Mouse (Mus musculus) thymus, postnatal 36 days (tissue): ENCODE results near the gene Myom1.

Experiments
- DNase-seq, 2 experiments: peaks; one replicate each; pipeline ENCODE4 v3.0.0; 2022; ENCODE audit warnings: mixed read lengths in 2 of 2

Gene Myom1

DNA sequence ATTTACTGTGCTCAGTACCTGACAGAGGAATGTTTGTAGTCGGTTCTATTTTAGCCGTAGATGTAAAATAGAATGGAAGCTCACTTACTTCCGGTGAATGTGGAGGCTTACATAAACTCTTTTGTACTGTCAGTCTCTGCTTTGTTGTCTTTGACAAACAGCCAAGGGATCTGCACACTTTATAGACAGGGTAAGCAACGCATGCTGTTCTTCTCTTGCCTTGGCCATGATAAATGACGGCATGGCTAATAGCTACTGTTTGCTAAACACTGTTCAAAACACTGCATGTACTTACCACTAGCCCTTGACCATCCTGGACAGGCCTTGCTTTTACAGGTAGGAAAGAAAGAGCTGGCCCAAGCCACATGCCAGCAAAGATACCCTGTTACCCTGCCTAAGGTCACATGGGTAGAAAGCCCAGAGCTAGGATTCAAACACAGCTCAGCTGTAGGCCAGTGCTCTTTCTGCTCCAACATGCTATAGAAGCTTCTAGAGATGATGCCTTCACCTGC, 59.7 kb downstream of the Myom1 start:
- DNase-seq, result no peak

DNA sequence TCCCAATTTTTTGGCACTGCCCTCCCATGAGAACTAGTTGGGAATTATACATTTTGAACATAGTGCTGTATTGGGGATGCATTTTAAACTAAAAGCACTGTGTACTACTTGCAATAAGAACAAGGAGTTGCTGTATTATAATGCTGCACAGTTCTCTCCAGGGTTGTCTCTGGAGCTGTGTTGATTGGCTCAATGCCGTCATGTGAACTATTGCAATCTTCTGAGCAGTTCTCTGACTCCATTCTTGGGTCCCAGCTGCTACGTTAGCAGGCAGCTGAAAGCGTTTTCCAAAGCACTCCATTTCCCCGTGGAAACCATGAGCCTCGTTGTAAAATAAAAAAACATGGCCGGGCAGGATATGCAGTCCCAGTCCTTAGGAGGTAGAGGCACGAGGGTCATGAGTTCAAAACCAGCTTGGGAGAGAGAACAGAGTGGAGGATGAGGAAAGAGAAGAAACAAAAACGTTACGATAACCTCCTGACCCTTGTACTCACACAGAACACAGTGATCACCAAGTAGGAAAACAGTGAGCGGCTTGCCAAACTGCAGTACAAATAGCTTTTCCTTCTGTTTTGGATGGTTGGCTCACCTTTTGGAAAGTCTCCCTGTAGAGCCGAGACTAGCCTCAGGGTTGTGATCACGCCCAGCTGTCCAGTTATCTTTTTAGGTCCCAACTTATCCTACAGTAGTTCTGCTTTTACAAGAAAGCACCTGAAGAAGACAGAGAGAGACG, 60.6 kb downstream of the Myom1 start:
- no peak for DNase-seq

DNA sequence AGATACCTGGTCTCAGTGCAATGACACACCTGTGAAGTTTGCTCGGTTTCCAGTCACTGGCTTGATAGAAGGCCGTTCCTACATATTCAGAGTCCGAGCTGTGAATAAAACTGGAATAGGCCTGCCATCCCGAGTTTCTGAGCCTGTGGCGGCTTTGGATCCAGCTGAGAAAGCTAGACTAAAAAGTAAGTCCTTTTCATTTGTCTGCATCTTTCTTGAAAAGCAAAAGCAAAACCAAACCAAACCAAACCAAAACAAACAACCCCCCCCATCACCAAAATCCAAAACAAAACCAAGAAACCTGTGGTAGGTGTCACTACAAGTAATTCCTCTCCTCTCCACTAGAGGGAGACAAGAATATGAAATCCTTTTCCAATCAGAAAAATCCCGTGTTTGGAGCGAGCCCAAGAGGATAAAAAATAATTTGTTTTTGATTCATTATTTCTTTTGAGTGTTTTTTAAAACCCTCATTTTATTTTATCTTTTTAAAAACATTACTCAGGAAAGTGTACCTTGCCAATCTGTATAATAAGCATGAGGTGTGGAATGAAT, 62.1 kb downstream of the Myom1 start:
- no peak for DNase-seq

DNA sequence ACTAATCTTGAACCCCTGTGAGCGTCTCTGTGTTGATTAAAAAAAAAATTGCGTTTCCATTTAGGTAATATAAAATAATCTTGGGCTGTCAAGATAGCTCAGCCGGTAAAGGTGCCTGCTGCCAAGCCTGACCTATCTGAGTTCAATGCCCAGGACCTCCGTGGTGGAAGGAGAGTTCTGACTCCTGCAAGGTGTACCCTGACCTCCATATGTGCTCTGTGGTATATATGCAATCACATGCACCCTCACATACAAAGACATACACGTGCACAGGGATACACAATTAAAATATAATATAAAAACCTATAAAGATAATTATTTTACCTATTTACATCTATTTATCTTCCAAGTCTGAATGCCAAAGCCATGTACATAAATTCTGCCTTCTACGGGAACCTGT, 62.7 kb downstream of the Myom1 start:
- DNase-seq, result no peak

DNA sequence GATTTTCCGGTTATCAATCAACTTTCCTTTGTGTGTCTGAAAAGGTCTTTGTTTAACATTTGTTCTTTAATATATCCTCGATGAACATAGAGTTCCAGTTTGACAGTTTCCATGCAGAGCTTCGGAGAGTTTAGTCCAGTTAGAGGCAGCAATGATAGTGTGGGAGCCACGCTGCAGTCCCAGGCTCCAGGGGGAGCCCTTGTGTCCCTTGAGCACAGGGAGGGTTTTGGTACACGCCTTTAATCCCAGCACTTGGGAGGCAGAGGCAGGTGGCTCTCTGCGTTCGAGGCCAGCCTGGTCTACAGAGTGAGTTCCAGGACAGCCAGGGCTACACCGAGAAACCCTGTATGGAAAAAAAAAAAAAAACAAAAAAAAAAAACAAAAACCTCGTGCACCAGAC, 66.7 kb downstream of the Myom1 start:
- DNase-seq, result peak in 1 of 2 experiments; percentile 10

DNA sequence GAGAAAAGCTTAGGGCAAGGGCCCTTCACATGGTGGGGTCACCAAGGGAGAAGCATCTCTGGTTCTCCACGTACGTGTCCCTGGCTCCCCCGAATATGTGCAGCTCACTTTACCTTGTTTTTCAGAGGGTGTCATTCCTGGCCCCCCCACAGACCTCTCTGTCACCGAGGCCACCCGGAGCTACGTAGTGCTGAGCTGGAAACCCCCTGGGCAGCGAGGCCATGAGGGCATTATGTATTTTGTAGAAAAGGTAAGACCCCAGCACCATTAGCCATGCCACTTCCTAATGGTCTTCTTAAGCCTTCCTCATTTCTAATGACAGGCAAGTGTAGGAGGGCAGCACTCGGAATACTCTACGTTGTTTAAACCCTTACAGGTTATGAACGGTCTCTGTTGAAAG, 69.5 kb downstream of the Myom1 start:
- no peak for DNase-seq

DNA sequence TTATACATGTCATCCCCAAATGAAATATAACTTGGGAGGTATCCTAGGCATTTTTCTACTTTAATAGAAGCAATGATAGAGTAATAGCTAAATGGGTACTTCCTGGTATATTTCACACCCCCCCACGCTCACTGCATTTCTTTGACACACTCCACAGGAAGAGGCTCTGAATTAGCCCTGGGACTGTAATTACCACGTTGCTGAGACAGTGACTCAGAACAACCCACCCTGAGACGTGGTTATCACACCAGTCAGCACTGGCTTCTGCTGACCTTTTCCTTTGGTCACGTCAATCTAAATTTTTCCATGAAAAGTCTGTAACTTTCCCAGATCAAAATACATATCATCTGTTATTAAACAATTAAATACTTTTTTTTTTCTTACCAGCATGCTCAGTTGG, 72.0 kb downstream of the Myom1 start:
- DNase-seq, result no peak

DNA sequence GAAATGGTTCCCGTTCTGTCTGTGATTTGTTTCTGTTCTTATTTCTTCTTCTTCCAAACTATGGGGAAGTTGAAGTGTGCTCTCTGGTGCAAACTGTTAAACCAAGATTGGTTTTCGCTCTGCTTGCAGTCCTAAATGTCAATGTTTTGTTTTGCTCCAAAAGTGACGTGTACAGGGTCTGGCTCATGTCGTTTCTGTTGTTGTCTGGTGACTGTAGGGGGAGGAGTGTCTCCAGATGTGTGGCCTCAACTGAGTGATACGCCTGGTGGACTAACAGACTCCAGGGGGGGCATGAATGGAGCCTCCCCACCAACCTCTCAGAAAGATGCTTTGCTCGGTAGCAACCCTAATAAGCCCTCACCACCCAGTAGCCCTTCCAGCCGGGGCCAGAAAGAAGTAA, 79.6 kb downstream of the Myom1 start:
- DNase-seq, result no peak

DNA sequence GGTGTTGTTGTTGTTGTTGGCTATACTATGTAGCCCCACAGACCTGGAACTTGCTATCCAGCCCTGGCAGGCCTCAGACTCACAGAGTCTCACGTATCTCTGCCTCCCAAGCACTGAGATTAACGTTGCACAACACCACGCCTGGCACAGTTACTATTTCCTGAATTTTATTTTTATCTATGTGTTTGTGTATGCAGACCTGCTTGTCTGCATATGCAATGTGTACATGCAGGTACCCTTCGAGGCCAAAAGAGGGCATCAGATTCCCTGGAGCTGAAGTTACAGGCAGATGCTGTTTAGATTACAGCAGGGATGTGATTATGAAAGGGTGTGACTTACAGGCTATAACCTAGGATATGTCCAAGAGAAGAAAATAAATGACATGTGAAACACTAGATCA, 84.5 kb downstream of the Myom1 start:
- DNase-seq, result no peak

DNA sequence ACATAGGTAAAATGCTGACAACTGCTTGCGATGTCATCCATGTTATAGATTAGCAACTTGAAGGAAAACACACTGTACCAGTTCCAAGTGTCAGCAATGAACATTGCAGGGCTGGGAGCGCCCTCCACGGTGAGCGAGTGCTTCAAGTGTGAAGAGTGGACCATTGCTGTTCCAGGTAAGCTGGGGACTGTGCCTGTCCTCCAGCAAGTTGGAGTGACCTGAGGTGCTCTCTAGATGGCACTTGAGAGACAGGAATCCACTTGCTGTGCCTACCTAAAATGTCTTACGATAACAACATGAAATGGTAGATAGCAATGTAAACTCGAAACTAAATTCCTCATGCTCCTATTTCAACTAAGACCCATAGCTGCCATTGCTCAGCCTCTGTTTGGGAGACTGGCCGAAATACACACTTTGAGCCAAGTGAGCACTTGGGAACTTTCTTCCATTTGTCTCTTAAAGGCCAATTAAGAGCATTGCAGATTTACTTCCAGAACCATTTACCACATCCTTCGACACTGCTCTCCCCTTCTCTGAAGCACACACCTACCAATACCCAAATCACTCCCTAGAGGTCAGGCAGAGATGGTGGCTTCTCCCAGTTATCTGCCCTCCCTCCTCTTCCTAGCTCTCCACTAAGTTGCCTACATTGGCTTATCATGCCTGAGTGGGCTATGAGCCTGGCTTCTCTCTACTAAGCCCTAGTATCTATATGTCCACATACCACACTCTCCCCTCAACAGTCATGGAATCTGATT, 85.1 kb downstream of the Myom1 start:
- DNase-seq, result no peak

DNA sequence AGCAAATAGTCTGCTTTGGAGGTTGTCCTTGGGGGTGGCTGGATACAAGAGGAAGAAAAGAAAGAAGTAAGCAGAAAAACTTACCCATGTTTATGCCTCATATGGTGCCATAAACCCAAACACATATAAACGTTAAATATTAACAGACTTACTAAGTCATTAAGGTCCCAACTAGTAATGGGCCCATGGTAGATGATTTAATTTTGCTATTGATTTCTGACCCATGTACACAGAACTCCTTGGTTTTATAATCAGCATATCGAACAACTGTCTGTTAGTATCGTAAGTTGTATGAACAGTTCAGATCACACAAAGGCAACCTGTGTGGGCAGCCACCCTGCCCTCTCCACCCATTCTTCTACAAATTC, 85.7 kb downstream of the Myom1 start:
- DNase-seq, result no peak

DNA sequence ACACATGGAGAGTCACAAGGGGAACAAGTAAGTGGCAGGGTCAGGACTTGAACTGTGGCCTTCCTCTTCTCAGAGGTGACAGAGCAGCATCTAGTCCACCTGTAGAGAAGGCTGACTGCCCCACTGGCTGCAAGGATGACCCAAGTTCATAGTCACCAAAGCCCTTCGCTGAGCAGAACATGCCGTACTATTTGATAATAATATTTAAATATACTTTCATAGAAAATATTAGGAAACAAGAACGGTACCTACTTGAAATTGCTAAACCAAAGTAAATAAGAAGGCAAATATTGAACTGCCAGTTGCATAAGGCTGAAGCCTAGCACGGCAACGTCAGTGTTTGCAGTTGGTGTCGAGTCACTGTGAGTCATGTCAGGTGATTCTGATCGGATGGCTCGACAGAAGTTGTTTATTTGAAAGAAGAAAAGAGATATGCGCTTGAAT, 86.6 kb downstream of the Myom1 start:
- DNase-seq, result no peak

DNA sequence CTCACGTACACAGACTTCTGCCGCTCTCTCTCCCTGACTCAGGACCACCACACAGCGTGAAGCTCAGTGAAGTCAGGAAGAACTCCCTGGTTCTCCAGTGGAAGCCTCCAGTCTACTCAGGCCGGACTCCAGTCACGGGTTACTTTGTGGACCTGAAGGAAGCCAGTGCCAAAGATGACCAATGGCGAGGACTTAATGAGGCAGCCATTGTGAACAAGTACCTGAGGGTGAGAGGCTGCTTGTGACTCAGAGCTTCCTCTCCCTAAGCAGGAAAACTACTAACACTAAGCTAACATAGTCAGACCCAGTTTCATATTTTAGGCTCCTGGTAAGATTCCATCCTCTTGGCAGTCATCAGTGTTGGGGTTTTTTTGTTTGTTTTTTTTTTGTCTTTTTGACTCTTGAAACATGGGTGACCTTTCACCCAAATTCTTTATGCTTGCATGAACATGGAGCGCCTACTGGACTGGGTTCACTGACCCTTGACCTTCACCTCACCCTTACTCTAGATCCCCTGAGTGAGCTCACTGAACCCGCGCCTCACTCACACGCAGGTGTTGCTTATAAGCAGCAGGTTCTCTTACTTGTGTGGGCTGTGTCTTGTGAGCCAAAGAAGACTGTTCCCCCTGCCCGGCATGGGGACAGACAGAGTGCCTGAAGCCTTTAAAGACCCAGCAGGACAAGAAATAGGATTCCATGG, 87.5 kb downstream of the Myom1 start:
- no peak for DNase-seq

DNA sequence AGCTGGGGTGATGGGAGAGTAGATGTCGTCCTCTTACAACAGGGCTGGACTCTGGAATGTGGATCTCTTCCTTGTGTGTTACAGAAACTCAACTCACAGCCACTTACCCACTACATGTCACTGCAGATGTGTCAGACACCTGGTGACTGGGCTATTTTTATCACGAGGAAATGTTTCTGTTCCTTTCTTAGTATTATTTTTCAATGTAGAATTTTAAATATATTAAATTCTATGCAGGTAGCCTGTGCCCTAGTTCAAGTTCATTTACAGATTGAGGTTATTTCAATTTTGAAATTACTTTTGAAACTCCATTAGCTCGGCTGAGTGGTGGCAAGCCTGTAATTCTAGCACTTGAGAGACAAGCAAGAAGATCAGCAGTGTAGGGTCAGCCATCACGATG, 88.6 kb downstream of the Myom1 start:
- DNase-seq, result no peak

DNA sequence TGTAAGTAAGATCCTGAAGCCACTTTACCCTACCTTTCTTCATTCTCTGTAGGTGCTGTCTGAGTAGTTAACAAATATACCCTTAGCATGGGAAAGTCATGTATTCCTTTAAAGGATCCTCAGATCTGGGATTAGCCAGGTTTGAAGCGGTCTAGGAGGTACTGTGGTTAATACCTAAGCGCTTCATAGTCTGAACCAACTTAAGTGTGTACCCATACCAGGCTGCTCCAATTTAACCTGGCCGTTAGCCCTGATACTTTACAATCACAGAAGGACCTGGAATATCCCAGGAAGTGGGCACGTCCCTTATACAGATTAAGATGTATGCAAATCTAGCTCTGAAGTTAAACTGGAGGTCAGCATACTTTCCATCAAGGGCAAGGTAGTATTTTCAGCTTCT, 89.9 kb downstream of the Myom1 start:
- no peak for DNase-seq

DNA sequence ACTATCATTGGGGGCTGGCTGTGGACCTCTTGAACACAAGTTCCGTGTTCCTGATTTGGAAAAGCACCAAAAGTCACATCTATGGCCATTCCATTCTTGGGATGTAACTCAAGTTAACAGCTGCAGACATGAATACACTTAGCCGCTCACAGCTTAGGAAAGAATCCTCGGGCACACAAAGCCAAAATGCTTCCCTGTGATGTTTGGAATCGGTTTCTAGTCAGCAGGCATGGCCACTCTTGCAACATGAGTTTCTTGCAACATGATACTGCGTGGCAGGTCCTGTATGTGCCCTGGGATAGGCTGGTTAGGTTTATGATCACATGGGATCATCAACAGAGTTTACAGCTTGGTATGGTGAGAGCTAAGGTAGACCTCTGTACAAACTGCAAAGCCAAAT, 91.4 kb downstream of the Myom1 start:
- no peak for DNase-seq

DNA sequence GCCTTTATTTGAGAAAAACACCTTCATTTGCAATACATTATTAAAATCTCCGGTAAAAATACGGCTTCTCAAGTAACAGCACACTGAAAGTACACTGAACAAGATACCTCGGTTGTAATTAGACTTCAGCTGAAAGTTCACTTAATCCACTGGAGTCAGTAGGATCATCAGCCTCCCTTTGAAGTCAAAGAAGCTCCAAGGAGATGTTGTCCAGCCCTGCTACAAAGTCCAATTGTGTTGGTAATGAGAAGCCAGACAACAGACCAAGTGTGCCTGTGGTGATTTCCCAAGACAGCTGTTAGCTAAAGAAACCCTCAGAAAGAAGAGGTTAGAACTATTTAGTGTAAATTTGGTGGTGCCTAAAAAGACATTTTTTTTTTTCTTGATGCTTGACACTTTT, 92.0 kb downstream of the Myom1 start:
- DNase-seq, result no peak

DNA sequence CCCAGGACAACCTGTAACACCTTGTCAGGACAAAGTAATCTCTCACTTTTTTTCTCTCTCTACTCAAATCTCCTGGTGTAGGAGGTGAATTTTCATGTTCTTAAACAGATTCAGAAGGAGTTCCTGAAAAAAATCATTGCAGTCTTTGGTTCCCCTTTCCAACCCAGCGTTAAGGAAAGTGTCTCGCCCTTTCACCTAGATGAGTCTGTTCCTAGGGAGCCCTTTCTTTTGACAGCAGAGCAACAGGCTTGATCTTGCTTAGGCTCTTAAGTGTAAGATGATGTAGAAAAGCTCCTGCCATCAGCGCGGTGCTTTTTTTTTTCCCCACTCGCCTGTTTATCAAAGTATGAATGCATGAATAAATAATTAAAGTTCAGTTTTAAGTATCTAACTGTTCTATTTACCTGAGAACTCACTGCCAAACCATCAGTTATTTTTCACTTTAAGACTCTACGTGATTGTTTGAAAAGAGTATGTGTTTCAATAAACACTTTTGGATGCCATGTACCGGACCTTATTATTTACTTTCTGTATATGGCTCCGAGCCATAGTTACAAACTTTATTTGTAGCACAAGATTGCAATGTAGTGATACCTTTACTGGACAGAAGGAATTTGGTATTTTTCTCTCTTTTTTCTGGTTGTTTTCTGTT, 94.2 kb downstream of the Myom1 start:
- DNase-seq, result no peak

DNA sequence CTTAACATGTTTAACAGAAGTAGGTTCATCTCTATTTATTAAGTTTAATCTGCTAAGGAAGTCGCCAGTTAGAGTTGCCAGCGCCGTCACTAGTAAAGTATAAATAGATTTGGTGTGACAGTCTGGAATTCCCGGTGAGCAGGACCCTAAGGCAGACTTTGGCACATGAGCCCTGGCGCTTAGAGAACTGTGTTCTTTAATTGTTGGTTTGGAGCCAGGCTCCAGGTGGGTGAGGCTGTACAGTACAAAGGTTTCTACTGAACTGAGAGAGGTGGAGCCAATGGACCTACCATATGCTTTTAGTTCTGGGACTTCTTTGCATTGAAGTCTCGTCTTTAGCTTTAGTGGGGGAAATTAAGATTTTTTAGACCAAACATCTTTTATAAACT, 94.8 kb downstream of the Myom1 start:
- no peak for DNase-seq

DNA sequence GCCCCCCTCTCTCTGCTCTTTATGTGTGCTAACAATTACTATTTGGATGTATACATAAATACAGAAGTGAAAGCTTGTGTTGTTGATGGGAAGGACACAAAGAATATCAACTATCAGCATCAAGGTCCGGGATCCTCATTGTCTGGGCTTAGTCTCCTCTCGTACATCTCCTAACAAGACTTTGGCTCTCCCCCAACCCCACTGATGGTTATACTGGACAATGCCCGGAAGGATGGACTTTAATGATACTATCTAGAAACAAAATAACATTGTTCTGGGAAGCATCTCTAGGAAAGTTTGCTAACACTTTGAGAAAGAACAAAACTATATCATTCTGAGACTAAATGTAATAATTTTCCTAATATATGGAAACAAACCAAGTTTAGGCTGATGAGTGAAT, 96.2 kb downstream of the Myom1 start:
- no peak for DNase-seq

DNA sequence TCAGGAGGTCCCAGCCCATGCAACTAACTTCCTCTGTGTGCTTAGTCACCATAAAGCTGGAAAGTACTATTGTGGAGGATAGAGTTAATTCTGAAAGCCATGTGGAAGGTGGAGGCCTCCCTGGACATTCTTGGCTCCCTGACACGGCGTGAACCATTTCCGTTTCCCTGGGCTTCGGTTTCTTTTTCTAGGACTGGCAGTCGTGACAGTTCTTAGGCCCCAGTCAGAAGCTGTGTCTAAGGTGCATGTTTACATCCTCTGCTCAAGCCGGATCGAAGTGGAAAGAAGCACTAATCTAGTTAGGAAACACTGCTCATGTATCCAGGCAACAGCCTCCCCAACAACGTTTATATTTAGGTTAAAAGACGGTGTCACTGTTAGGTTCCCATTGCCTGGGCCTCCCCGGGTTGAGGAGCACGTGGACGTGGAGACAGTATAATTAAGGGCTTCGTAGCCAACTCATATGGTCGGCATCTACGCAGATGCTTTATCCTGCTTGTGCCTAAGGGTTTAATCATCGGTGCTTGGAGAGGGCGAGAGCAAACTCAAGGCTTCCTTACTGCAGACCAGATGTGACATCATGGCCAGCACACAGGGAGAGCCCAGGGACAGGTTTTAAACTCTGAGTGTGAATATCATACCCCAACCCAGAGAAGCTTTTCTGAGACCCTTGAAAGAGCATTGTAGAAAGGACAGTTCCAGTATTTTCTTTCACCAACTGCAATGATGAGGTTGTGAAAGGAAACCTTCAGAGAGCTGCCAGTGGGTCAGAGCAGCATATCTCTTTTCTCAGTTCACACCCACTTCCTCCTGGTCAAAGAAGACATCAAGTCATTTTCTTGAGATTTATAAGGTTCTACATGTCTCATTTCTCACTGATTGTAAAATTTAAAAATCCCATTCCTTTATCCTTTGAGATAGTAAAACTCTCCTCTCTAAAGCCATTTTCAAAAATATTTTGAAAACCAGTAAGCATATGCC, 100.4 kb downstream of the Myom1 start:
- no peak for DNase-seq

DNA sequence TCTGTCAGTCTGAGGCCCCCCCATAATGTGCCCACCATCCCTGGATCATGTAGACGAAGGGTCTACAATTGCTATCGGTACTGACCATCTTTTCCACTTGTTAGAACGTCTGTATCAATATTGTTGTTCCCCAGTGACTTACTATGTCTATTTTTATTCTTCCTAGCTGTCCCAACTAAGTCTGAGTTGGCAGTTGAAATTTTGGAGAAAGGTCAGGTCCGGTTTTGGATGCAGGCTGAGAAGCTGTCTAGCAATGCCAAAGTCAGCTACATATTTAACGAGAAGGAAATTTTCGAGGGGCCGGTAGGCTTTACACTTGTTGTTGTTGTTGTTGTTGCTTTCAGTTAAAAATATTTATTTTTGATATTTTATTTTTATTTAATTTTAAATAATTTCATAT, 102.9 kb downstream of the Myom1 start:
- DNase-seq, result no peak
